Mouse (Mus musculus): ENCODE measurements around the gene Glod5. TPM values are rescaled to one million over a fixed set of nuclear protein-coding genes. Genes with fewer than 3 reads are reported as not detected.

The Glod5 gene
- polyA plus RNA-seq, 1 experiment from 2014 or later, result 0.33 TPM

Other genes with a start within 250 kb of the Glod5 start
- gene Gripap1, start 228.7 kb downstream of the Glod5 start, polyA plus RNA-seq (2015; fragmentation: Nextera tagmentation; extraction: Ambion mirVana), result 72.6 and 81.9 TPM in 2 replicates
- 2.8 and 4.0 TPM in 2 replicates for gene Kcnd1, start 196.2 kb downstream of the Glod5 start, polyA plus RNA-seq (2015; fragmentation: Nextera tagmentation; extraction: Ambion mirVana)
- 49.9 and 54.1 TPM in 2 replicates for gene Otud5, start 177.1 kb downstream of the Glod5 start, polyA plus RNA-seq (2015; fragmentation: Nextera tagmentation; extraction: Ambion mirVana)
- gene Pim2, start 140.2 kb downstream of the Glod5 start, polyA plus RNA-seq (2015; fragmentation: Nextera tagmentation; extraction: Ambion mirVana), result 16.9 and 22.4 TPM in 2 replicates
- 39.4 and 46.0 TPM in 2 replicates for gene Slc35a2, start 134.5 kb downstream of the Glod5 start, polyA plus RNA-seq (2015; fragmentation: Nextera tagmentation; extraction: Ambion mirVana)
- 218 and 223 TPM in 2 replicates for gene Pqbp1, start 119.2 kb downstream of the Glod5 start, polyA plus RNA-seq (2015; fragmentation: Nextera tagmentation; extraction: Ambion mirVana)
- 134 and 155 TPM in 2 replicates for gene Timm17b, start 119.1 kb downstream of the Glod5 start, polyA plus RNA-seq (2015; fragmentation: Nextera tagmentation; extraction: Ambion mirVana)
- not detected in 2 replicates for gene Gm10491, start 110.7 kb downstream of the Glod5 start, polyA plus RNA-seq (2015; fragmentation: Nextera tagmentation; extraction: Ambion mirVana)
- gene Gm10490, start 109.0 kb downstream of the Glod5 start, polyA plus RNA-seq (2015; fragmentation: Nextera tagmentation; extraction: Ambion mirVana), result not detected in 2 replicates
- gene Pcsk1n, start 98.7 kb downstream of the Glod5 start, polyA plus RNA-seq (2015; fragmentation: Nextera tagmentation; extraction: Ambion mirVana), result 101 and 151 TPM in 2 replicates
- not detected in 2 replicates for gene Eras, start 89.9 kb downstream of the Glod5 start, polyA plus RNA-seq (2015; fragmentation: Nextera tagmentation; extraction: Ambion mirVana)
- gene Hdac6, start 70.6 kb downstream of the Glod5 start, polyA plus RNA-seq (2015; fragmentation: Nextera tagmentation; extraction: Ambion mirVana), result 53.2 and 59.8 TPM in 2 replicates
- not detected in 2 replicates for gene Gata1, start 40.4 kb downstream of the Glod5 start, polyA plus RNA-seq (2015; fragmentation: Nextera tagmentation; extraction: Ambion mirVana)
- 48.1 and 48.6 TPM in 2 replicates for gene Suv39h1, start 56.3 kb upstream of the Glod5 start, polyA plus RNA-seq (2015; fragmentation: Nextera tagmentation; extraction: Ambion mirVana)
- not detected in 2 replicates for gene Was, start 72.0 kb upstream of the Glod5 start, polyA plus RNA-seq (2015; fragmentation: Nextera tagmentation; extraction: Ambion mirVana)
- gene Wdr13, start 114.4 kb upstream of the Glod5 start, polyA plus RNA-seq (2015; fragmentation: Nextera tagmentation; extraction: Ambion mirVana), result 58.0 and 68.5 TPM in 2 replicates
- gene Rbm3, start 127.4 kb upstream of the Glod5 start, polyA plus RNA-seq (2015; fragmentation: Nextera tagmentation; extraction: Ambion mirVana), result 357 and 393 TPM in 2 replicates
- gene Tbc1d25, start 157.7 kb upstream of the Glod5 start, polyA plus RNA-seq (2015; fragmentation: Nextera tagmentation; extraction: Ambion mirVana), result 25.0 and 27.1 TPM in 2 replicates
- gene Ebp, start 175.0 kb upstream of the Glod5 start, polyA plus RNA-seq (2015; fragmentation: Nextera tagmentation; extraction: Ambion mirVana), result 19.7 and 25.5 TPM in 2 replicates
- gene Porcn, start 188.0 kb upstream of the Glod5 start, polyA plus RNA-seq (2015; fragmentation: Nextera tagmentation; extraction: Ambion mirVana), result 42.7 and 51.8 TPM in 2 replicates
- 48.3 and 55.4 TPM in 2 replicates for gene Ftsj1, start 233.9 kb upstream of the Glod5 start, polyA plus RNA-seq (2015; fragmentation: Nextera tagmentation; extraction: Ambion mirVana)